Mouse (Mus musculus): ENCODE measurements around the gene Olfr1128. TPM values are rescaled to one million over a fixed set of nuclear protein-coding genes. Genes with fewer than 3 reads are reported as not detected.
"Not testable (repeated sequence)": the region's sequence is repeated elsewhere in the genome, so short reads cannot be mapped to it uniquely, and the experiment has no call there.

The Olfr1128 gene
- total and polyA plus RNA-seq, 2 experiments from 2014 or later: not detected

GRCm38 (mm10) chr2:87515457-87516060, 29.8 kb downstream of the Olfr1128 start:
- Histone ChIP-seq H3K4me2 (ENCODE audit: low read depth, low read length) (no peak overlapping the region), H3K9ac (replicated peaks; ENCODE audit: low read length) (no peak overlapping the region), H3K9me3 (ENCODE audit: low read length) (no peaks in the 10 kb centered on the region), H3K4me1 (ENCODE audit: insufficient read depth, low read length) (no peaks in the 10 kb centered on the region), H3K27me3 (ENCODE audit: insufficient read depth, low read length) (no peaks in the 10 kb centered on the region), H3K36me3 (ENCODE audit: insufficient read depth, low read length) (no peaks in the 10 kb centered on the region), H3K27ac (no peak overlapping the region), H3K4me3 (ENCODE audit: low read length) (no peak overlapping the region)
- no peak for ATAC-seq
- DNase-seq (ENCODE audit: low spot score): no peak
- 87% methylated on average over 7 of the region's 8 CpGs for WGBS
- no peak for TF ChIP-seq CTCF (IDR thresholded peaks at IDR 0.05; ENCODE audit: low read depth)

GRCm38 (mm10) chr2:87515046-87515445, 30.3 kb downstream of the Olfr1128 start:
- WGBS: 89% methylated on average over 2 of the region's 2 CpGs
- H3K27me3 ChIP-seq (ENCODE audit: insufficient read depth, low read length): no peaks in the 10 kb centered on the region
- no peaks in the 10 kb centered on the region for H3K4me1 ChIP-seq (ENCODE audit: insufficient read depth, low read length)
- no peaks in the 10 kb centered on the region for H3K9me3 ChIP-seq (ENCODE audit: low read length)
- H3K36me3 ChIP-seq (ENCODE audit: insufficient read depth, low read length): no peaks in the 10 kb centered on the region
- no peak for TF ChIP-seq CTCF (IDR thresholded peaks at IDR 0.05; ENCODE audit: low read depth)
- no peak for ATAC-seq
- no peak overlapping the region for H3K4me2 ChIP-seq (ENCODE audit: low read depth, low read length)
- H3K4me3 ChIP-seq (ENCODE audit: low read length): no peak overlapping the region
- DNase-seq (ENCODE audit: low spot score): no peak
- H3K9ac ChIP-seq (replicated peaks; ENCODE audit: low read length): no peak overlapping the region
- no peak overlapping the region for H3K27ac ChIP-seq

- no peak for ATAC-seq
- no peaks in the 10 kb centered on the region for H3K9me3 ChIP-seq (ENCODE audit: low read length)
- no peak within 1 kb of the TSS for H3K4me3 ChIP-seq (ENCODE audit: low read length)
- no peak within 1 kb of the TSS for H3K4me2 ChIP-seq (ENCODE audit: low read depth, low read length)
- no peak within 1 kb of the TSS for H3K27ac ChIP-seq
- no peak within 1 kb of the TSS for H3K9ac ChIP-seq (replicated peaks; ENCODE audit: low read length)
- WGBS: 90% methylated on average over 6 of the region's 6 CpGs
- H3K27me3 ChIP-seq (ENCODE audit: insufficient read depth, low read length): no peaks in the 10 kb centered on the region
- no peaks in the 10 kb centered on the region for H3K4me1 ChIP-seq (ENCODE audit: insufficient read depth, low read length)
- no peak for DNase-seq (ENCODE audit: low spot score)
- no peak for TF ChIP-seq CTCF (IDR thresholded peaks at IDR 0.05; ENCODE audit: low read depth)
- H3K36me3 ChIP-seq (ENCODE audit: insufficient read depth, low read length): no peaks in the 10 kb centered on the region
These were observed 39.1 kb downstream of the Olfr1128 start, which contains the start of gene Pramel6 for GRCm38 (mm10) chr2:87506265-87506664. Gene Pramel6, plus strand, starts transcription at chr2:87506565.

GRCm38 (mm10) chr2:87496993-87497392, 48.3 kb downstream of the Olfr1128 start, which contains the start of gene Pramel7:
Gene Pramel7, minus strand, starts transcription at chr2:87497093.
- H3K36me3 ChIP-seq (ENCODE audit: insufficient read depth, low read length); H3K4me3 ChIP-seq (ENCODE audit: low read length); ATAC-seq; H3K27me3 ChIP-seq (ENCODE audit: insufficient read depth, low read length); H3K27ac ChIP-seq; H3K9me3 ChIP-seq (ENCODE audit: low read length); H3K4me1 ChIP-seq (ENCODE audit: insufficient read depth, low read length); DNase-seq (ENCODE audit: low spot score); H3K4me2 ChIP-seq (ENCODE audit: low read depth, low read length); H3K9ac ChIP-seq (replicated peaks; ENCODE audit: low read length): not testable (repeated sequence)
- 100% methylated on average over 3 of the region's 5 CpGs for WGBS

Other genes starting within 250 kb of the Olfr1128 start
- gene Olfr1118, start 238.0 kb downstream of the Olfr1128 start, total RNA-seq (2014; rRNA removed): not detected in 2 replicates
- not detected in 2 replicates for gene Olfr1118, start 238.0 kb downstream of the Olfr1128 start, polyA plus RNA-seq (2015; fragmentation: Nextera tagmentation; extraction: Ambion mirVana)
- not detected in 2 replicates for gene Olfr1120, start 190.7 kb downstream of the Olfr1128 start, total RNA-seq (2014; rRNA removed)
- gene Olfr1120, start 190.7 kb downstream of the Olfr1128 start, polyA plus RNA-seq (2015; fragmentation: Nextera tagmentation; extraction: Ambion mirVana): not detected in 2 replicates
- not detected in 2 replicates for gene Olfr1121, start 175.6 kb downstream of the Olfr1128 start, total RNA-seq (2014; rRNA removed)
- not detected in 2 replicates for gene Olfr1121, start 175.6 kb downstream of the Olfr1128 start, polyA plus RNA-seq (2015; fragmentation: Nextera tagmentation; extraction: Ambion mirVana)
- gene Olfr1122, start 159.7 kb downstream of the Olfr1128 start, total RNA-seq (2014; rRNA removed): not detected in 2 replicates
- not detected in 2 replicates for gene Olfr1122, start 159.7 kb downstream of the Olfr1128 start, polyA plus RNA-seq (2015; fragmentation: Nextera tagmentation; extraction: Ambion mirVana)
- not detected in 2 replicates for gene Olfr1123, start 128.9 kb downstream of the Olfr1128 start, total RNA-seq (2014; rRNA removed)
- not detected in 2 replicates for gene Olfr1123, start 128.9 kb downstream of the Olfr1128 start, polyA plus RNA-seq (2015; fragmentation: Nextera tagmentation; extraction: Ambion mirVana)
- not detected in 2 replicates for gene Olfr1124, start 115.3 kb downstream of the Olfr1128 start, total RNA-seq (2014; rRNA removed)
- gene Olfr1124, start 115.3 kb downstream of the Olfr1128 start, polyA plus RNA-seq (2015; fragmentation: Nextera tagmentation; extraction: Ambion mirVana): 0.08 TPM in 1 of 2 replicates, not detected in the other
- gene Olfr1126, start 91.6 kb downstream of the Olfr1128 start, total RNA-seq (2014; rRNA removed): not detected in 2 replicates
- gene Olfr1126, start 91.6 kb downstream of the Olfr1128 start, polyA plus RNA-seq (2015; fragmentation: Nextera tagmentation; extraction: Ambion mirVana): not detected in 2 replicates
- gene Pramel7, start 48.4 kb downstream of the Olfr1128 start, total RNA-seq (2014; rRNA removed): not detected in 2 replicates
- not detected in 2 replicates for gene Pramel7, start 48.4 kb downstream of the Olfr1128 start, polyA plus RNA-seq (2015; fragmentation: Nextera tagmentation; extraction: Ambion mirVana)
- not detected in 2 replicates for gene Pramel6, start 39.0 kb downstream of the Olfr1128 start, total RNA-seq (2014; rRNA removed)
- gene Pramel6, start 39.0 kb downstream of the Olfr1128 start, polyA plus RNA-seq (2015; fragmentation: Nextera tagmentation; extraction: Ambion mirVana): not detected in 2 replicates
- gene Olfr153, start 13.7 kb downstream of the Olfr1128 start, total RNA-seq (2014; rRNA removed): 0.14 TPM in 1 of 2 replicates, not detected in the other
- gene Olfr153, start 13.7 kb downstream of the Olfr1128 start, polyA plus RNA-seq (2015; fragmentation: Nextera tagmentation; extraction: Ambion mirVana): not detected in 2 replicates
- gene Olfr1129, start 28.4 kb upstream of the Olfr1128 start, total RNA-seq (2014; rRNA removed): not detected in 2 replicates
- gene Olfr1129, start 28.4 kb upstream of the Olfr1128 start, polyA plus RNA-seq (2015; fragmentation: Nextera tagmentation; extraction: Ambion mirVana): not detected in 2 replicates
- gene Olfr1130, start 60.7 kb upstream of the Olfr1128 start, total RNA-seq (2014; rRNA removed): not detected in 2 replicates
- gene Olfr1130, start 60.7 kb upstream of the Olfr1128 start, polyA plus RNA-seq (2015; fragmentation: Nextera tagmentation; extraction: Ambion mirVana): not detected in 2 replicates
- not detected in 2 replicates for gene Olfr1131, start 81.6 kb upstream of the Olfr1128 start, total RNA-seq (2014; rRNA removed)
- gene Olfr1131, start 81.6 kb upstream of the Olfr1128 start, polyA plus RNA-seq (2015; fragmentation: Nextera tagmentation; extraction: Ambion mirVana): not detected in 2 replicates
- gene Olfr1132, start 92.0 kb upstream of the Olfr1128 start, total RNA-seq (2014; rRNA removed): not detected in 2 replicates
- gene Olfr1132, start 92.0 kb upstream of the Olfr1128 start, polyA plus RNA-seq (2015; fragmentation: Nextera tagmentation; extraction: Ambion mirVana): not detected in 2 replicates
- gene Olfr1133, start 101.8 kb upstream of the Olfr1128 start, total RNA-seq (2014; rRNA removed): not detected in 2 replicates
- not detected in 2 replicates for gene Olfr1133, start 101.8 kb upstream of the Olfr1128 start, polyA plus RNA-seq (2015; fragmentation: Nextera tagmentation; extraction: Ambion mirVana)
- not detected in 2 replicates for gene Olfr1134, start 112.9 kb upstream of the Olfr1128 start, total RNA-seq (2014; rRNA removed)
- not detected in 2 replicates for gene Olfr1134, start 112.9 kb upstream of the Olfr1128 start, polyA plus RNA-seq (2015; fragmentation: Nextera tagmentation; extraction: Ambion mirVana)
- not detected in 2 replicates for gene Olfr1135, start 128.1 kb upstream of the Olfr1128 start, total RNA-seq (2014; rRNA removed)
- not detected in 2 replicates for gene Olfr1135, start 128.1 kb upstream of the Olfr1128 start, polyA plus RNA-seq (2015; fragmentation: Nextera tagmentation; extraction: Ambion mirVana)
- not detected in 2 replicates for gene Olfr1136, start 148.4 kb upstream of the Olfr1128 start, total RNA-seq (2014; rRNA removed)
- gene Olfr1136, start 148.4 kb upstream of the Olfr1128 start, polyA plus RNA-seq (2015; fragmentation: Nextera tagmentation; extraction: Ambion mirVana): not detected in 2 replicates
- gene Olfr1137, start 167.6 kb upstream of the Olfr1128 start, total RNA-seq (2014; rRNA removed): not detected in 2 replicates
- gene Olfr1137, start 167.6 kb upstream of the Olfr1128 start, polyA plus RNA-seq (2015; fragmentation: Nextera tagmentation; extraction: Ambion mirVana): not detected in 2 replicates
- gene Olfr1138, start 194.4 kb upstream of the Olfr1128 start, total RNA-seq (2014; rRNA removed): not detected in 2 replicates
- gene Olfr1138, start 194.4 kb upstream of the Olfr1128 start, polyA plus RNA-seq (2015; fragmentation: Nextera tagmentation; extraction: Ambion mirVana): not detected in 2 replicates
- gene Olfr1140, start 198.2 kb upstream of the Olfr1128 start, total RNA-seq (2014; rRNA removed): not detected in 2 replicates
- 0.20 TPM in 1 of 2 replicates, not detected in the other for gene Olfr1140, start 198.2 kb upstream of the Olfr1128 start, polyA plus RNA-seq (2015; fragmentation: Nextera tagmentation; extraction: Ambion mirVana)
- gene Olfr1141, start 208.4 kb upstream of the Olfr1128 start, total RNA-seq (2014; rRNA removed): not detected in 2 replicates
- gene Olfr1141, start 208.4 kb upstream of the Olfr1128 start, polyA plus RNA-seq (2015; fragmentation: Nextera tagmentation; extraction: Ambion mirVana): not detected in 2 replicates
- gene Olfr152, start 233.9 kb upstream of the Olfr1128 start, total RNA-seq (2014; rRNA removed): not detected in 2 replicates
- gene Olfr152, start 233.9 kb upstream of the Olfr1128 start, polyA plus RNA-seq (2015; fragmentation: Nextera tagmentation; extraction: Ambion mirVana): not detected in 2 replicates

Data from hindbrain, postnatal 0 days (tissue).